Mouse (Mus musculus): Measurements from ENCODE around the gene Rplp2. TPM values are rescaled to one million over a fixed set of nuclear protein-coding genes. Genes with fewer than 3 reads are reported as not detected.

The Rplp2 gene
- polyA plus RNA-seq, 1 experiment = 584 TPM

GRCm38 (mm10) chr7:141462333-141462821 is 15.2 kb downstream of the Rplp2 start:
- Histone ChIP-seq H3K36me3 (ENCODE audit: control insufficient read depth) (peaks cover 15% of the 10 kb centered on the region), H3K4me3 (replicated peaks) (no peak overlapping the region), H3K27me3 (ENCODE audit: control insufficient read depth) (peaks cover 79% of the 10 kb centered on the region), H3K9me3 (ENCODE audit: control insufficient read depth, low read length) (peaks cover 16% of the 10 kb centered on the region; the same call in 1 of the 2 replicates), H3K4me1 (ENCODE audit: control insufficient read depth) (peaks cover 31% of the 10 kb centered on the region)
- TF ChIP-seq GATA1 (IDR thresholded peaks at IDR 0.05; ENCODE audit: low read length) (no peak), TAL1 (IDR thresholded peaks at IDR 0.05; ENCODE audit: low read length) (no peak)

GRCm38 (mm10) chr7:141463824-141464602 is 16.8 kb downstream of the Rplp2 start:
- no peak overlapping the region for H3K4me3 ChIP-seq (replicated peaks)
- H3K9me3 ChIP-seq (ENCODE audit: control insufficient read depth, low read length) = peaks cover 16% of the 10 kb centered on the region; the same call in 1 of the 2 replicates
- TF ChIP-seq TAL1 (IDR thresholded peaks at IDR 0.05; ENCODE audit: low read length) (no peak), GATA1 (IDR thresholded peaks at IDR 0.05; ENCODE audit: low read length) (no peak)
- peaks cover 12% of the 10 kb centered on the region for H3K36me3 ChIP-seq (ENCODE audit: control insufficient read depth)
- peaks cover 41% of the 10 kb centered on the region for H3K4me1 ChIP-seq (ENCODE audit: control insufficient read depth)
- peaks cover 79% of the 10 kb centered on the region for H3K27me3 ChIP-seq (ENCODE audit: control insufficient read depth)

GRCm38 (mm10) chr7:141464603-141465201 is 17.5 kb downstream of the Rplp2 start:
- Histone ChIP-seq H3K9me3 (ENCODE audit: control insufficient read depth, low read length) (peaks cover 16% of the 10 kb centered on the region; the same call in 1 of the 2 replicates), H3K36me3 (ENCODE audit: control insufficient read depth) (peaks cover 12% of the 10 kb centered on the region), H3K27me3 (ENCODE audit: control insufficient read depth) (peaks cover 72% of the 10 kb centered on the region), H3K4me3 (replicated peaks) (no peak overlapping the region), H3K4me1 (ENCODE audit: control insufficient read depth) (peaks cover 48% of the 10 kb centered on the region)
- TF ChIP-seq TAL1 (IDR thresholded peaks at IDR 0.05; ENCODE audit: low read length) (no peak), GATA1 (IDR thresholded peaks at IDR 0.05; ENCODE audit: low read length) (no peak)

- no peak overlapping the region for H3K4me3 ChIP-seq (replicated peaks)
- peaks cover 64% of the 10 kb centered on the region for H3K27me3 ChIP-seq (ENCODE audit: control insufficient read depth)
- no peak for TF ChIP-seq GATA1 (IDR thresholded peaks at IDR 0.05; ENCODE audit: low read length)
- TF ChIP-seq TAL1 (IDR thresholded peaks at IDR 0.05; ENCODE audit: low read length) = no peak
- peaks cover 20% of the 10 kb centered on the region for H3K36me3 ChIP-seq (ENCODE audit: control insufficient read depth)
- peaks cover 56% of the 10 kb centered on the region for H3K4me1 ChIP-seq (ENCODE audit: control insufficient read depth)
- peaks cover 16% of the 10 kb centered on the region; the same call in 1 of the 2 replicates for H3K9me3 ChIP-seq (ENCODE audit: control insufficient read depth, low read length)
Measured at GRCm38 (mm10) chr7:141465388-141466044, 18.3 kb downstream of the Rplp2 start.

- Histone ChIP-seq H3K4me1 (ENCODE audit: control insufficient read depth) (peaks cover 57% of the 10 kb centered on the region), H3K27me3 (ENCODE audit: control insufficient read depth) (peaks cover 59% of the 10 kb centered on the region)
- TF ChIP-seq TAL1 (IDR thresholded peaks at IDR 0.05; ENCODE audit: low read length) (no peak), GATA1 (IDR thresholded peaks at IDR 0.05; ENCODE audit: low read length) (no peak)
Measured at GRCm38 (mm10) chr7:141466045-141466394, 18.9 kb downstream of the Rplp2 start.

GRCm38 (mm10) chr7:141466607-141467148 is 19.5 kb downstream of the Rplp2 start:
- TF ChIP-seq TAL1 (IDR thresholded peaks at IDR 0.05; ENCODE audit: low read length) (no peak), GATA1 (IDR thresholded peaks at IDR 0.05; ENCODE audit: low read length) (no peak)
- Histone ChIP-seq H3K4me1 (ENCODE audit: control insufficient read depth) (peaks cover 59% of the 10 kb centered on the region), H3K36me3 (ENCODE audit: control insufficient read depth) (peaks cover 31% of the 10 kb centered on the region), H3K9me3 (ENCODE audit: control insufficient read depth, low read length) (peaks cover 13% of the 10 kb centered on the region; the same call in 1 of the 2 replicates), H3K4me3 (replicated peaks) (peak overlapping the region; percentile 69), H3K27me3 (ENCODE audit: control insufficient read depth) (peaks cover 52% of the 10 kb centered on the region)

More at GRCm38 (mm10) chr7:141466045-141466394, 18.9 kb downstream of the Rplp2 start:
- H3K4me3 ChIP-seq (replicated peaks) = no peak overlapping the region
- peaks cover 16% of the 10 kb centered on the region; the same call in 1 of the 2 replicates for H3K9me3 ChIP-seq (ENCODE audit: control insufficient read depth, low read length)
- peaks cover 25% of the 10 kb centered on the region for H3K36me3 ChIP-seq (ENCODE audit: control insufficient read depth)

- Histone ChIP-seq H3K9me3 (ENCODE audit: control insufficient read depth, low read length) (peaks cover 9% of the 10 kb centered on the region; the same call in 1 of the 2 replicates), H3K4me3 (replicated peaks) (peak within 1 kb of the TSS; percentile 69), H3K27me3 (ENCODE audit: control insufficient read depth) (peaks cover 45% of the 10 kb centered on the region), H3K4me1 (ENCODE audit: control insufficient read depth) (peaks cover 62% of the 10 kb centered on the region), H3K36me3 (ENCODE audit: control insufficient read depth) (peaks cover 37% of the 10 kb centered on the region)
- TF ChIP-seq TAL1 (IDR thresholded peaks at IDR 0.05; ENCODE audit: low read length) = no peak
- TF ChIP-seq GATA1 (IDR thresholded peaks at IDR 0.05; ENCODE audit: low read length) = no peak
Measured at GRCm38 (mm10) chr7:141467230-141468030, 20.3 kb downstream of the Rplp2 start, which contains the start of gene Cd151. Cd151 (plus strand) TSS chr7:141467392.

- H3K4me3 ChIP-seq (replicated peaks) = peak overlapping the region; percentile 69
- no peak for TF ChIP-seq TAL1 (IDR thresholded peaks at IDR 0.05; ENCODE audit: low read length)
- no peak for TF ChIP-seq GATA1 (IDR thresholded peaks at IDR 0.05; ENCODE audit: low read length)
- H3K4me1 ChIP-seq (ENCODE audit: control insufficient read depth) = peaks cover 66% of the 10 kb centered on the region
- H3K36me3 ChIP-seq (ENCODE audit: control insufficient read depth) = peaks cover 44% of the 10 kb centered on the region
- peaks cover 38% of the 10 kb centered on the region for H3K27me3 ChIP-seq (ENCODE audit: control insufficient read depth)
- peaks cover 9% of the 10 kb centered on the region; the same call in 1 of the 2 replicates for H3K9me3 ChIP-seq (ENCODE audit: control insufficient read depth, low read length)
Measured at GRCm38 (mm10) chr7:141468164-141468521, 21.0 kb downstream of the Rplp2 start.
